Mouse (Mus musculus) neural tube, embryonic 10.5 days (tissue): Measurements from ENCODE around the gene Slc22a20.
A peak's percentile ranks its signal among the peaks of the same experiment; 100 is the strongest.

Source experiments
- DNase-seq: peaks from one replicate; pipeline ENCODE4 v3.0.0-alpha.2; 2017; ENCODE audit warnings: low spot score; ENCODE audit errors: extremely low spot score

Gene Slc22a20

DNA sequence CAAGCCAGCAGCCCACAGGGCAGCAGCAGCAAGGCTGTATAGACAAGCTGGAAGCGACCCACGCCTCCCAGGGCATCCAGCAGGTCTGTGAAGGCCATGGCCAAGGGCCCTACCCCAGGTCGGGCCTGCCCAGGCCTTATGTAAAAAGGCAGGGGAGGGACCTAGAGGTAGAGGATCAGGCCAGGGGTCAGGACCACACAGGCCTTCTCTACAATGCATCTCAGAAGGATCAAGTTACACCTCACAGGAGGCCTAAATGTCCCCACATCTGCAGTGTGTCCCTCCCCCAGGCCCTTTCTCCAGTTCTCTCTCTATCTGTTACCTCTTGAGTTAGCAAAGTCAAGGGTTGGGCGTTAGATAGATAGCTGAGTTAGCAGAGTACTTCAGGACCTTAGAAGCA lies at the start of gene Slc22a20:
TSS of gene Slc22a20 (minus strand) at position 101 of the 400 bp plus-strand sequence.
- no peak for DNase-seq

DNA sequence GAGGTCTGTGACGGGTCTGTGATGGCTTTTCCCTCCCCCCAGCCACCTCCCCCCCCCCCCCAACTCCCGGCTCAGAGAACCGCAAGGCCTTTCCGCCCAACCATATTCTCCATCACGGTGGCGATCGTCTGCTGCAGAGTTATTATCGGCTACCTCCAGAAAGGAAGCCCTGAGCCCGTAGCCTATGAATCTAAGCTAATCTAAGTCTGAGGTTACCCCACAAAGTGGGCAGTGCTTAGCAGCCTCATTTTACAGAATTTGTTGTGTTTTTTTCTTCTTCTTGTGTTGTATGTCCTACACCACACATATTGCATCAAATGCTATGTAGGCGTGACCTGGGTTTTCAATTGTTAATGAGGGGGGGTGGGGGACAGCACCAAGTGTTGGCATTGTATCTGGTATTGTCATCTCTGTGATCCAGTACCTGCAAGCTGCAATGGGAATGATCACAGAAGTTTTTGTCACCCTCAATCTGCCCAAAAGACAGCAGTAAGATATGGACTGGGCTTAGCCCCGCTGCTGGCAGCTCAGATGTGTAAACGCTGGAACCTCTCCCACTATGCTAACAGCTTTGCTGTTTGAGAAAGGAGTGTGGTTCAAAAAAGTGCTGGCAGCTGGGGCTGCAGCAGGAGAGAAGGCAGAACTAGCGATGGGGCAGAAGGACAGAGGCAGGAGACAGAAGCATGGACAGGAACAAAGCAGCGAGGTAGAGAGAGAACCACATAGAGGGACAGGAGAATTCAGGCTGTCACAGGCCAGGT lies 44.8 kb upstream of the Slc22a20 start:
- DNase-seq: no peak

DNA sequence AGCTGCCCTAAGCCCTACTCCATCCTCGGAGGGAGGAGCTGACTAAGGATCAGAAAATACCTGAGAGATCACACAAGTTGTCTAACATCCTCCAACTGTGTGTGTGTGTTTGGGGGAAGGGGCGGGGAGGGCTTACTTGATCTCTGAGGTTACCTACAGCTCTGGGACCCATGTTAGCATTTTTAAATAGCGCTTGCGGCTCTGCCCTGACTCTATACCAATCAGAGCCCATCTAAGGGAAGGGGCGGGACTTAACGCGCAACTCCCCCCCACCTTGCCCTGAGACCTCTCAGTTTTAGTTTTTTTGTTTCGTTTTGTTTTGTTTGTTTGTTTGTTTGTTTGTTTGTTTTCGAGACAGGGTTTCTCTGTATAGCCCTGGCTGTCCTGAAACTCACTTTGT lies 43.5 kb upstream of the Slc22a20 start:
- DNase-seq: no peak

DNA sequence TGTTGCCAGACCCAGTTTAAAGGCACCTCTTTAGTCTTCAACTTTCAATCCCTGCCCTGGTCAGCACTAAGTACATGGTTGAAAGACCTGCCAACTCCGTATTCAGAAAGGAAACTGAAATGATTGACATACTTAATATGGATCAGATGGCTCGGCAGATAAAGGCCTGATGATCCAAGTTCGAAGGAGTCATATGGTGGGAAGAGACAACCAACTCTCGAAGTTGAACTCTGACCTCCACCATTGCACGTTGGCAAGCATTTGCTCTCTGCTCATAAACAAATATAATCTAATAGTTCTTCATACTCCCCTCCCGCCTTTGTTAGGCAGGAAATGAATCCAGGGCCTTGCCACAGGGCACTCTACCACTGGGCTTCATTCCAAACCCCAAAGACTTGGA lies 43.0 kb upstream of the Slc22a20 start:
- no peak for DNase-seq

DNA sequence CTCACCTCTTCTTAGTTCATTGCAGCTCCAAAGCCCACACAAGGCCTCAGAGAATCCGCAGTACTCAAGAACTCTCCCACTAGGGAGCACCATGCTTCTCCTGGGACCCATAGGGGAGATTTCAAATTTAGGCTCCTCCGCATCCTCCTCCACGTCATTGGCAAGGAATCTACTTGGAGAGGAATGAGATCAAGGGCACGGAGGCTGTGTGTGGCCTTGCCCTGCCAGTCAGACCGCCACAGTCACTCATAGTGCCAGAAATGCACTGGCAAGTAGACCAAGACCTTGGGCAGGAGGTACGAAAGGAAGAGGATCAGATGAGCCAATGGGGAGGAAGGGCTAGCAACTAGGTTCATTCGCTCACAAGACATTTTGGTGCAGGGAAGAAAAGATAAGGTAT lies 38.0 kb upstream of the Slc22a20 start:
- no peak for DNase-seq

DNA sequence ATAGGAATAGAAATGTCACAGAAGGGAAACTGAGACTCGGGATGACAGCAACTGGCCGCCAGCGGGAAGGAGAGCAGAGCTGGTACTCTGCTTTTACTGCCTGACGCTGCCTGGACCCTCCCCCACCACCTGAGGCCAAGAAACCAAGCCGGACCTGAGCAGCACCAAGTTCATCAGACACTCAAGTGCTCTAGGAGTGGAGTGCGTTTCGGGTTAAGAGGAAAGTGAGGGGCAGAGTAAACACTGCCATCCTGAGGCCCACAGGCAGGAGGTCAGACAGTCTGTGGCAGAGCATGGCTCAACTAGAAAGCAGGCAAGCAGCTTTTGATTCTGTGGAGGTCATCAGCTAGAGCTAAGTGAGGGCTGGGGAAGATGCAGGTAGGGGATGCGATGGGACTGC lies 37.1 kb upstream of the Slc22a20 start:
- no peak for DNase-seq

DNA sequence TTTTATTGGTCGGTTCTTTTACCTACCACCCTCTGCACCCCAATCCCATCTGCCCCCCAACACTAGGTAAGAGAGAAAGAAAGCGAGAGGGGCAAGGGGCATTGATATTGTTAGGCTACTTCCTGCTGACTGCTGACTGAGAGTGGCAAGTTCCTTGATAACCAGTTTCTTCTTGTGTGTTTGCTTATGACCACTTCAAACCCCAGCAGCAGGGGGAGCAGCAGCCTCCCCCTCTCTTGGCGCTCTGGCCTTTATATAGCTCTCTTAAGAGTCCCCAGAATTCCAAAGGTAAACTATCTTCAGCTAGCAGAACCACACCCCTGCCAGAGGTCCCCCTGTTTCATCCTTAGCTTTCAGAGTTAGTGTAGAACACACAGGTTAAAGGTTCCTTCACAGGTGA lies 34.3 kb upstream of the Slc22a20 start:
- DNase-seq: no peak

DNA sequence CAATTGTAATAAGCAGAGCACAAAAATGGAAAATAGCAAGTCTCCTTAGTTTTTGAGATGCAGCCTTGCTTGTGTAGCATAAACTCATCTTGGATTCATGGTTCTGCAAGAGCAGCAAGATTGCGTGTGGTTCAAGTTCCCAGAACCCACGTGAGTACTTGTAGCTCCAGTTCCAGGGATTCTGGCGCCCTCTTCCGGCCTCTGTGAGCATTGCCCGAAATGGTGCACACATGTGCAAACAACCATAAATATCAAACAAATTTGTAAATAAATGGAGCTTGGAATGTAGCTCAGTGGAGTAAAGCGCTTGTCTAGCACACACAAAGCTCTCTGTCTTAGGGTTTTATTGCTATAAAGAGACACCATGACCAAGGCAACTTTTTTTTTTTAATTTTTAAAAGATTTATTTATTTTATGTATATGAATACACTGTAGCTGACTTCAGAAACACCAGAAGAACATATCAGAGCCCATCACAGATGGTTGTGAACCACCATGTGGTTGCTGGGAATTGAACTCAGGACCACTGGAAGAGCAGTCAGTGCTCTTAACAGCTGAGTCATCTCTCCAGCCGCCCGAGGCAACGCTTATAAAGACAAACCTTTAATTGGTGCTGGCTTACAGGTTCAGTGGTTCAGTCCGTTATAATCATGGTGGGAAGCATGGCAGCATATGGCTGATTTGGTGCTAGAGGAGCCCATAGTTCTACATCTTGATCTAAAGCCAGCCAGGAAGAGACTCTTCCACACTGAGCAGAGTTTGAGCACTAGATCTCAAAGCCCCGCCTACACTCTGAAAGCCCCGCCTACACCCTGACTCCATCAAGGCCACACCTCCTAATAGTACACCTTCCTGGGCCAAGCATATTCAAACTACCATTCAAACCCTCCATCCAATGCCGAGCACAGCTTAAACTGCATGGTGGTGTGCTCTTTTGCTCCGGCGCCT lies 32.5 kb upstream of the Slc22a20 start:
- peak; percentile 90 for DNase-seq

DNA sequence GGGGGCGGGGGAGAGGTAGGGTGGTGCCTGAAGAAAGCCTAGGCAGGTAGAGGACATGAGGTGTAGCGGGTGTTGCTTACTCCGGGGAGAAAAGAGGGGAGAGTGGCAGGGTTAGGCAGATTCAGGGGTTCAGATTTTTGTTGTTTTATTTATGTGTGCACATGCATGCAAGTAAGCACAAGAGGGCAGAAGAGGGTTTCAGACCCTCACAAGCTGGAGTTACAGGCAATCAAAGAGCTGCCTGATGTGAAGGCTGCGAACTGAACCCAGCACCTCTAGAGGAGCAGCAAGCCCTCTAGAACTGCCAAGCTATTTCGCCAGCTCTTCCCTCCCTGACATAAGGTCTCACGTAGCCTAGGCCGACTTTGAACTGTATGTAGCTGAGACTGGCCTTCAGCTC lies 30.6 kb upstream of the Slc22a20 start:
- DNase-seq: no peak

DNA sequence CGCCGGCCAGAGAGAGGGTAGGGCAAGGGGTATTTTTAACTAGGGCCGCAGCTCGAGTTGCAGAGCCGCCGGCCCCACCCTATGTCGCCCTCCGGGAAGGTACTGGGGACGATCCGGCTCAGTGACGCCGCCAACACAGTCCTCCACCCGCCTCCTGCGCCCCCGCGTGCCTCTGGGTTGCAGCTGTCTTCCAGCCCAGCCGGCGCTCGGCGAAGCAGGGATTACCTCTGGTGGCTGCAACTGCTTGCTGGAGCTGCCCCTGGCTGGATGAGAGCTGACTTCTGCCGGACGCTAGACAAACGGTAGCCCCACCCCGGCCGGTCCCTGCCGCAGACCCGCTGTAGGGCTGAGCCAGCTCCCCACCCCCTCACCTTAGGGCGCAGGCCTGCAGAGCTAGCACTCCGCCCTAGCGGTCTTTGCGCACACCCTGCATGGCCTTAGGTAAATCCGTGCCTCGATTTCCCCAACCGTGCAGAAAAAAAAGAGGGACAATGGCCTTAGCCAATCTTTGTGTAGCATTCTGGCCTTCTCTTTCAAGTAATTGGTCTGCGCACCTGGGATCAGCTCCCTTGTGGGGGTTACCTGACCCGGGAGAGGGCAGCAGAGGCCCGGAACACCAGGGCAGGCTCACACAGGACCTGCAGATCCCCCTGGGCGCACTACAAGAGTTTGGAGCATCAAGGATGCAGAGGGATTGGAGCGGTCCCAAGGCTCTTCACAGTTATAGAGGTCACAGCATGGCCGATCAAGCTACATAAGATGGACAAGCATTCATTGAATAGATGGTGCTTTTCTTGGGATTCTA lies 29.8 kb upstream of the Slc22a20 start, which contains the start of gene Capn1:
TSS of gene Capn1 (minus strand) at position 387 of the 805 bp plus-strand sequence.
- peak; percentile 73 for DNase-seq

DNA sequence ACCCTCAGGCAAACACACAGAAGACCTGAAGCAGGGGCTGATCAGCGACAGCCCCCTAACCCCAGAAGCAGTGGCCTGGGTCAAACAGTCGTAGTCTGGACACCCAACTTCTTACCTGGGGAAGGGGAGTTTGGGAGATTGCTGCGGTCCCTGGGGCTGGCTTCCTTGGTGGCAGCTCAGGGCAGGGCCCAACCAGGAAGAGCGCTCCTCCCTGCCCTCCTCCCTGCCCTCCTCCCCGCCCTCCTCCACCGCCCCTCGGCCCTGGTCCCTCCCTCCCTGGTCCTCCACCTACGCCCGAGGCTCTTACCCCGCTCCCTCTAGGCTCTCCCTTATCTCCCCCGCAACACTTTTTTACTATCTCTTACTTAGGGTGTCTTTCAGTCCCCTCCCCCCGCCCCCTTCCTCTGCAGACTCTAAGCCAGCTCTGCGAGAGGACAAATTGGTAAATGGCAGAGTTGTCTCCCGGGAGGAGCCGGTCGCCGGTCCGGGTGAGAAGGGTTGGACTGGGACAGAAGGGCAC lies 29.1 kb upstream of the Slc22a20 start:
- DNase-seq: peak; percentile 57

DNA sequence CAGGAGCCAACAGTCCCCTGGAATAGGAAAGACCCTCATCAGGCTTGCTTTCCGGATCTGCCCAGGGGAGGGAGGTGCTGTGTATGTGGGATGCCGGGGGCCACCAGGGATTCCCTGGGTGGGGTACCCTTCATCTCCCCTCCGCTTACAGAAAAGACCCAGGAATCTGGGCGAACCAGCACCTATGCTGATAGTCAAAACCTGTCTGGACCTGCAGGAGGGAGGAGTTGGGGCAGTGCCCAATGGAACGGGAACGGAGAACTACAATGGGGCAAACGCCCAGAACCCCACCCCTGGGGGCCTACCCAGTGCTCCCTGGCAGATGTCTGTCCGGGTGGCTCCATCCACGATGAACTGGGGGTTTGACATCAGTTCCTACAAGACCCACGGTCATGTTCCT lies 27.7 kb upstream of the Slc22a20 start:
- no peak for DNase-seq

DNA sequence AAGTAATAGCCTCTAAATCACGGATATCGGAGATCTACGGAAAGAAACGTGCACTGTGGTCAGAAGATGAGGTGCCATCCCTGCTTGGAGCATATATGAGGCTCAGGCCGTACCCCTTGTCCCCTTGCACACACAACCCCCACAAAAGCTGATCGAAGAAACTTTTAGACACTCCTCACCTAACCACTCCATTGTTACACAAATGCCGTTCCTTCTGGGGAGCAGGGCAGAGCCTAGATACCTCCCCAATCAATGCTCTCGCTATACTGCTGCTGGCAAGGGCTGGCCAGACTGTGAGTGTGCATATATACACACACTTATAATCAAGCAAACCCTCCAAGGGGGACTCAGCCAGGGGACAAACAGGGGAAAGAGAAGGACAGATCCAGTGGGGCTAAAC lies 23.2 kb upstream of the Slc22a20 start:
- no peak for DNase-seq

DNA sequence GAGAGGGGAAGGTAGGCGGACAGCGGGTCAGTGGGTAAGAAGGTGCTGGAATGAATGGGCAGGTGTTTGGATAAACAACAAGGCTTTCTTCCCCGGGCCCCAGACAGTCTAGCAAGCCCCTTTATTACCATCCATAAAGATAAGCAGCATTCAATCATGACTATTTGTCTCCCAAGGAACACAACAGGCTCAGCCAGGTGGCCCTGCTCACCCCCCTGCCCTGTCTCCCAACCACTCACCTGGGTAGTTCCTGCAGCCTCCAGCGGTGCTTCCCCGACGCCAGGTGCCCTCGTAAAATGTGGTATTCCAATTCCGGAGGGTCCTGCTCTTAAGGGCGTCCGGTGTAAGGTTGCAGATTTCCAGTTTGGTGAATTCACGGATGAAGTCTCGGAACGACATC lies 21.1 kb upstream of the Slc22a20 start:
- DNase-seq: no peak

DNA sequence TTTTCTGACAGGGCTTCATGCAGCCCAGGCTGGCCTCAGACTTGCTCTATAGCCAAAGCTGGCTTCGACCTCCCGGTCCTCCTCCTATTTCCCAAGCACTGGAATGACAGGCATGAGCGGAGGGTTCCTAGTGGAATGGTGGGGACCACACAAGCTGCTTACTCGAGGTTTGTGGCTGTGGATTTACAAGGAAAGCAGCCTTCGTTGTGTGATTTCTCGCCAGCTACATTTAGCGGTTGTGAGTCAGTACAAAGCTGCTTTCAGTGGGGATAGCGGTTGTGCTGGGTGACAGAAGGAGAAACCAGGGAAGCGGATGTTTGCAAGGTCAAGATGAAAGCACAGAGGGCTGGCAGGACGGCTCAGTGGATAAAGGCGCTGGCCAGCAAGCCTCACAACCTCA lies 19.6 kb upstream of the Slc22a20 start:
- DNase-seq: no peak

DNA sequence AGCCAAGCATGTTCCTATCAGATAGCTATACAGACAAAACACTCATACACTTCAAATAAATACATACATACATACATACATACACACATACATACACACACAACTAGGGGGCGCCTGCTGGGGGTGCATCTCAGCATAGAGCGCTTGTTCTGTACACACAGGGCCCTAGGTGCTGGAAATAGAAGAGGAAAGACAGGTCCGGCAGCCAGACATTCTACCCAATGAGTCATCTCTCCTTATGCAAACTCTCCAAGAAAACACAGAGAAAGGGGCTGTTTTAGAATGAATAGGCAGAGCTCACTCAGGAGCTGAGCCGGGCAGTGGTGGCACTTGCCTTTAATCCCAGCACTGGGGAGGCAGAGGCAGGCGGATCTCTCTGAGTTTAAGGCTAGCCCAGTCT lies 14.0 kb upstream of the Slc22a20 start:
- no peak for DNase-seq

DNA sequence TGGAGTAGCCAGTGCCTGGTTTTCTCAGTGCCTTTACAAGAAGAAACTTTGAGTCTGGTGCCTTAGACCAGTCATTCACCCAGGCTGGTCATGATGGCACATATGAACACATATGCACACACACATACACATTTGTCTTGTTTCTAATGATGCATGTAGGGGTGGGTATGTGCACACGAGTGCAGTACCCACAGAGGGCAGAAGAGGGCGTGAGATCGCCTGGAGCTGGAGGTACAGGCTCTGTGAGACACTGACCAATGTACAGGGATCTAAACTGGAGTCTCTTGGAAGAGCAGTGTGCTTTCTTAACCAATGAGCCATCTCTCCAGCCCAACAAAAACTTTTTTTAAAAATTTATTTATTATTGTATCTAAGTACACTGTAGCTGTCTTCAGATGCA lies 12.2 kb upstream of the Slc22a20 start:
- DNase-seq: no peak

DNA sequence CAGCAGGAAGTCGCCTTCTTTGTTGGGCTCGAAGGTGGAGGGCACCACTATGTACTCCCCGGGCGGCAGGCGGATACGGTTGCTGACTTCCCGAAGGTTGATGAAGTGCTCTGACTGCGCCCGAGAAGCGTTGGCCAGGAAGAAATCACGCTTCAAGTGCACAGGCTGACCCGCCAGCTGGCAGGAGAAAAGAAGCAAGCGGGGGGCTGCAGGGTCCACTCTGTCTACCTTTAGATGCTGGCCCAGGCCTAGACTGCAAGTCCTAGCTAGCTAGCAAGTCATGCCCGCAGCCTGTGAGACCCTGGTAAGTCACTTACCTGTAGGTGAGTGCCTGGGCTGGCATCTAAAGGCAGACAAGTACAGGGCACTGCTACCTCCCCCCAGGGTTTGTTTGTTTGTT lies 8.8 kb upstream of the Slc22a20 start:
- DNase-seq: no peak

DNA sequence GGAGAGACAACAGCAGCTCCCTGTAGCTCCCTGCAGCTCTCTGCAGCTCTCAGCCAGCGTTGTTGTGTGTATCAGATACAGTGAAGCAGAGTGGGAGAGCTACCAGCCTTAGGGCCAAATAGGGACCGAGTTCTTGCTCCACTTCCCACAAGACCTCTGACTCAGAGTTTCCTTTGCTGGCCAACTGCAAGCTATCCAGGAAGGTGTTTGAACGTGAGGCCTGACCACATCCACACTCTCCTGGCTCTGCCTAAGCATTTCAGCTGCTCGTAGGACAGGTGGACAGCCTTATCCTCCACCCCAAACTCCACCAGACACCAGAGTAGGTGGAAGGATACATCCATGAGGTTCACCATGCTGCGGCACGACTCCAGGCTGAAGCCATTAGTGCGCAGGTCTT lies 6.1 kb upstream of the Slc22a20 start:
- DNase-seq: no peak

DNA sequence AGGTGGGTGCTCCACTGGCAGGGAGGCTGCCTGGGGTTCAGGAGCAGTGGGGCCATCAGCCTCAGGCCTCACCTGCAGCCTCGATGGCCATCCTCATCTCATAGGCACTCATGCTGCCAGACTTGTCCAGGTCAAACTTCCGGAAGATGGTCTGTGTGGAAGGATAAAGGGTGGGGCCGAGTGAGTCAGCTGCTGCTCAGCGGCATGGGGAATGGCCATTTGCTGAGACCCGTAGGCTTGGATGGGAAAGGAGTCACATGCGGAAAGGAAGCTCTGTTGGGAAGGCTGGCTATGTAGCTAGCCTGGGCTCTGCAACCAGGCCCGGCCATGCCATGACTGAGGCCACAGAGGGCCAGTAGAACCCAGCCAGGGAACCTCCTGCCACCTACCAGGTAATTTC lies 5.5 kb upstream of the Slc22a20 start:
- DNase-seq: no peak

DNA sequence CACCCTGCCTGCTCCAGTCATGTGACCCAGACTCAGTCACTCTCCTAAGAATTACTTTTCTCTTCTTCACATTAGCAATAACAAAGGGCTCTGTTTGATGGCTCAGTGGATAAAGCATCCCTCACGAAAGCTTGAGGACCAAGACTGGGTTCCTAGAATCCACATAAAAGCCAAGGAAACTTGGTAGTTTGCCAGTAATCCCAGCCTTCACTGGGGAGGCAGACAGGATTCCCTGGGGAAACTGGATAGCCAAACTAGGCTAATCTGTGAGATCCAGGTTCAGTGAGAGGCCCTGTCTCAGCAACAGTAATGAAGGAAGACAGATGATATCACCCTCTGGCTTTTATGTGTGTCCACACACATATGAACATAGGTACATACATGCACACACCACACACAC lies 5.0 kb upstream of the Slc22a20 start:
- DNase-seq: no peak
